Mouse (Mus musculus): ENCODE results near the gene Nup93.
"Not testable (repeated sequence)": the region's sequence is repeated elsewhere in the genome, so short reads cannot be mapped to it uniquely, and the experiment has no call there.

Gene Nup93

GRCm38 (mm10) chr8:94214252-94215173 lies at the start of gene Nup93:
TSS of gene Nup93 (plus strand) at chr8:94214564.
- peak; percentile 99 for DNase-seq

GRCm38 (mm10) chr8:94165772-94166171 lies 48.6 kb upstream of the Nup93 start:
- not testable (repeated sequence) for DNase-seq

- peak; percentile 86 for DNase-seq
Observed at GRCm38 (mm10) chr8:94167244-94167643, 47.1 kb upstream of the Nup93 start.

- no peak for DNase-seq
Observed at GRCm38 (mm10) chr8:94169547-94169946, 44.8 kb upstream of the Nup93 start.

GRCm38 (mm10) chr8:94171321-94171755 lies 43.0 kb upstream of the Nup93 start:
- DNase-seq, result no peak

- DNase-seq, result peak; percentile 80
Observed at GRCm38 (mm10) chr8:94172075-94172808, 42.1 kb upstream of the Nup93 start, which contains the start of gene Mt2. TSS of gene Mt2 (plus strand) at chr8:94172664.

- no peak for DNase-seq
Observed at GRCm38 (mm10) chr8:94172809-94173732, 41.3 kb upstream of the Nup93 start.

- DNase-seq, result no peak
Observed at GRCm38 (mm10) chr8:94173848-94174403, 40.4 kb upstream of the Nup93 start.

GRCm38 (mm10) chr8:94174619-94175213 lies 39.6 kb upstream of the Nup93 start:
- DNase-seq, result no peak

GRCm38 (mm10) chr8:94177716-94178390 lies 36.5 kb upstream of the Nup93 start:
- DNase-seq, result no peak

GRCm38 (mm10) chr8:94178857-94179712 lies 35.3 kb upstream of the Nup93 start, which contains the start of gene Mt1:
TSS of gene Mt1 (plus strand) at chr8:94179082.
- peak; percentile 96 for DNase-seq

GRCm38 (mm10) chr8:94179713-94180560 lies 34.4 kb upstream of the Nup93 start:
- DNase-seq, result no peak

GRCm38 (mm10) chr8:94180561-94180908 lies 33.8 kb upstream of the Nup93 start:
- no peak for DNase-seq

GRCm38 (mm10) chr8:94182055-94182929 lies 32.1 kb upstream of the Nup93 start:
- DNase-seq, result no peak

- DNase-seq, result peak; percentile 77
Observed at GRCm38 (mm10) chr8:94183117-94183516, 31.2 kb upstream of the Nup93 start.

- DNase-seq, result no peak
Observed at GRCm38 (mm10) chr8:94184357-94184843, 30.0 kb upstream of the Nup93 start.

- DNase-seq, result no peak
Observed at GRCm38 (mm10) chr8:94185791-94186190, 28.6 kb upstream of the Nup93 start.

GRCm38 (mm10) chr8:94186542-94186941 lies 27.8 kb upstream of the Nup93 start:
- DNase-seq, result no peak

Data from layer of hippocampus, adult 9-11 months (tissue).